Mouse (Mus musculus) natural killer cell, adult 2 months (primary cell): Measurements from ENCODE around the gene Jph2.

ENCODE experiments used
- DNase-seq, 2 experiments: peaks; one replicate each; pipeline ENCODE4 v3.0.0; 2022; ENCODE audit warnings: low spot score in 2 of 2

Gene Jph2

GRCm38 (mm10) chr2:163397905-163398304 lies at the start of gene Jph2:
Gene Jph2, minus strand, starts transcription at chr2:163397993.
- DNase-seq, result no peak

- no peak for DNase-seq
Observed at GRCm38 (mm10) chr2:163447375-163447774, 49.6 kb upstream of the Jph2 start.

- DNase-seq, result no peak
Observed at GRCm38 (mm10) chr2:163444017-163444416, 46.2 kb upstream of the Jph2 start.

- DNase-seq, result no peak
Observed at GRCm38 (mm10) chr2:163443543-163443942, 45.8 kb upstream of the Jph2 start.

- DNase-seq, result no peak
Observed at GRCm38 (mm10) chr2:163439488-163439887, 41.7 kb upstream of the Jph2 start.

- DNase-seq, result no peak
Observed at GRCm38 (mm10) chr2:163438619-163439451, 41.0 kb upstream of the Jph2 start.

- DNase-seq, result no peak
Observed at GRCm38 (mm10) chr2:163438246-163438618, 40.4 kb upstream of the Jph2 start, which contains the start of gene Gdap1l1. Gene Gdap1l1, plus strand, starts transcription at chr2:163438476.

DNA sequence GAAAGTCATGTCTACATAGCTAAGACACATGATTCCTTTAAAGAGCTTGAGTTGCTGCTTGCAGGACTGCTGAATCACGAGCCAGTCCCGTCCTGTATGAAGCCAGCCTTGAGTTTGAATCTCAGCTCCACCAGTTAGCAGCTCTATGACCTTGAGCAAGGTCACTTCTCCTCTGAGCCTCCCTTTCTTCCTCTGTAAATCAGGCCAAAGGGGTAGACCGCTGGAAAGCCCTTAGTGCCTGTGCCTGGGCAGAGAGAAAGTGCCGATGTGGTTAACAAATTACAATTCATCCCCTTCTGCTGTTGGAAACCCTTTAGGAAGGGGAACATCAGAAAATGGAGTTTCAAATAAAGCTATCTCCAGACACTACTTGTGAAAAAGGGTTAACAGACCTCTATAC lies 40.0 kb upstream of the Jph2 start:
- DNase-seq, result no peak

DNA sequence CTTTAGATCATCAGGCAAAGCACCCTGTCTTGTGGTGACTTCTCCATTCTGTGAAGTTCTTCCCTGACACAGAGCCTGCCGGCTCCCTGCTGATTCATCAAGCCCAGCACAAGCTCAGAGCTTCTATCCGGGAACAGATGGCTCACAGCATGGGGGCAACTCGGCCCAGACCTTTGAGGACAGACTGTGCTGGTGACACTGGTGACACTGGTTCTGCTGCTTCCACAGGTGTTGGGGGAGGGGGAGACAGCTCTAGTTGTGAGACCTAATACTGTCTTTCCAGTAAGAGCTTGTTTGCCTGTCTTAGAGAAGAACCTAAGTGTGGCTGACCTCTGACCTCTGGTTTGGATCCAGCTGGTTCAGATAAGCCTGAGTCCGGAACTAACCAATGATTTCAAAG lies 36.2 kb upstream of the Jph2 start:
- no peak for DNase-seq

- no peak for DNase-seq
Observed at GRCm38 (mm10) chr2:163431289-163431688, 33.5 kb upstream of the Jph2 start.

DNA sequence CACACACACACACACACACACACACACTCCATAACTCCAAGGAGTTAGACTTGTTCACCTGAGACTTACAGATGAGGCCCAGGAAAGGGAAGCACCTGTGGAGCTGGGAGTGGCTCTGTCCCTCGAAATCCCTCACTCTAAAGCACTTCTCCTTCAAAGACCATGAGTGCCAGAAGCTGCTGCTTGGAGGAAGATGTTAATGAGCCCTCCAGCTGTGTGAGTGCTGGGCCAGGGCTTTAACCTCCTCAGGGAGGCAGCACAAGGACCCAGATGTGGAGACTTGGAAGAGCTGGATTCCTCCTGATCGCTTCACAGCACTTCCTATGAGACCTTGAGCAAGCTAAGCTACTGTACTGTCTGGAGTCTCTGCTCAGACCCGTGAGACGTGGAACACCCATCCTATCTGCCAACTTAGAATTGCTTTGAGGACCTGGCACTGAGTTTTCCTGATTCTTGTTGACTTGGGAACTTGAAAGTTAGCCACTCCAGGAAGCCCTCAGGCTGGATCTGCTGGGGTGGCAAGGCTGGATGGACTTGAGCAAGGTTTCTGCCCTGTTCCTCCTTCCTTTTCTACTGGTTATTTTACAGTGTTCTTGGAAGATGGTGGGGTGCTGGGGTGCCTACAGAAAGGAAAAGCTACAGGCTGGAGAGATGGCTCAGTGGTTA lies 30.7 kb upstream of the Jph2 start:
- no peak for DNase-seq

DNA sequence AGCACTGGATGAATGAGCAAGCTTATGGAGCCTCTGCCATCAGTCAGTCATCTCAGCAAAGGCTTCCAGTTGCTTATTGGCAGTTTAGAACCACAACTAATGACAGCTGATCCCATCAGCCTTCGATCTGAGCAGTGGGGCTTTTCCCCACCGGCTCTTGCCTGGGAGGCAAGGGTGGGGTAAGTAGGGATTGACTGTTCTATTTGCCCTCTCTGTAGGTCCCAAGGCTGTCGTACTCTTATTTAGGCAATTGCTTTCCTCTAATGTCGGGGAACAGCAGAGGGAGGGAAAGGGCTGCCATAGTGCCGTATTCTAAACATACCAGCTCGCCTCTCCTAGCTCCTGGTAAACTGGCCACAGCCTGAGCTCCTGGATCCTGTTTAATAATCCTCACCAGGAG lies 26.8 kb upstream of the Jph2 start, which contains the start of gene Oser1:
TSS of gene Oser1 (minus strand) at position 101 of the 400 bp plus-strand sequence.
- DNase-seq, result no peak

DNA sequence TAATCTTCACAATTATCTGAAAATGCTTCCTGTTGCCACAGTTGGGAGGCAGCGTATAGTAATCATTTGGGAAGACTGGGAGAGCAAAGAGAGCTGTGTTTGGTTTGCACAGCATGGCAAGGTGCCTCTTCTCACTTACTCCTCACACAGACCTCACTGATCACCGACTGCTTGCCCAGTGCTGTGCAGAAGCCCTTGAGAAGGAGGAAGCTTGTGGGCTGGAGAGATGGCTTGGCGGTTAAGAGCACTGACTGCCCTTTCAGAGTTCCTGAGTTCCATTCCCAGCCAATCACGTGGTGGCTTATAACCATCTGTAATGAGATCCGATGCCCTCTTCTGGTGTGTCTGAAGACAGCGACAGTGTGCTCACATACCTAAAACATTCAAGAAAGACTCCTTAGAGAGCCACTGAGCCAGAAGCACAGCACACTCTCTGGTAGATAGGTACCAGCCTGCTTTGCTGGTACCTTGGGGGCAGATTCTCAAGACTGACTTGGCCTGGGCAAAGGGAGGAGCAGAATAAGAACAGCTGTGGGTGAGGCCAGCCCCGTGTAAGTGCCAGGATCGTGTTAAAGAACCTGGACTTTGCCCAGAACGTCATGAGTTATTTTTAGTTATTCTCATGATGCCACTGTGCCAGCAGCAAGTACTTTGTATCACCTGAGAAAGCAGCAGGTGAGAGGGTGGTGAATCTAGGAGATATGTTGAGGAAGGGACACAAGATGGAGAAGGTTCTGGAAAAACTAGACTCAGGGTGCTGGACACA lies 25.3 kb upstream of the Jph2 start:
- DNase-seq, result no peak

DNA sequence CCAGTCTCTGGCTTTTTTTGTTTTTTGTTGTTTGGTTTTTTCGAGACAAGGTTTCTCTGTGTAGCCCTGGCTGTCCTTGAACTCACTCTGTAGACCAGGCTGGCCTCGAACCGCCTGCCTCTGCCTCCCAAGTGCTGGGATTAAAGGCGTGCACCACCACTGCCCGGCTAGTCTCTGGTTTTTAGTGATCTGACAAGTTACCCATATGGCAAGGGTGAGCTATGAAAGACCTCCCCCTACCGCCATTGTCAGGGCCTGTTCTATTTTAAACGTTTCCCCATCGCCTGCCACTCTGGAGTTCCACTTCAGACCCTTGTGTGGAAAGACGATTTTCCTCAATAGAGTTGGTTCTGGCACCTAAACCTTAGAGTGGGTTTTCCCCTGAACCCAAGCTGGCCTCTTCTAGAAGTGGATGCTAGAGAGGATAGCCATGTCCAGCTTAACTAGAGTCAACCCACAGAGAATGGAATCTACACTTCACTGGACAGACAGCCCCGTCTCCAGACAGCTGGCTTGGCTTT lies 22.6 kb upstream of the Jph2 start:
- DNase-seq, result peak in 1 of 2 experiments; percentile 25

DNA sequence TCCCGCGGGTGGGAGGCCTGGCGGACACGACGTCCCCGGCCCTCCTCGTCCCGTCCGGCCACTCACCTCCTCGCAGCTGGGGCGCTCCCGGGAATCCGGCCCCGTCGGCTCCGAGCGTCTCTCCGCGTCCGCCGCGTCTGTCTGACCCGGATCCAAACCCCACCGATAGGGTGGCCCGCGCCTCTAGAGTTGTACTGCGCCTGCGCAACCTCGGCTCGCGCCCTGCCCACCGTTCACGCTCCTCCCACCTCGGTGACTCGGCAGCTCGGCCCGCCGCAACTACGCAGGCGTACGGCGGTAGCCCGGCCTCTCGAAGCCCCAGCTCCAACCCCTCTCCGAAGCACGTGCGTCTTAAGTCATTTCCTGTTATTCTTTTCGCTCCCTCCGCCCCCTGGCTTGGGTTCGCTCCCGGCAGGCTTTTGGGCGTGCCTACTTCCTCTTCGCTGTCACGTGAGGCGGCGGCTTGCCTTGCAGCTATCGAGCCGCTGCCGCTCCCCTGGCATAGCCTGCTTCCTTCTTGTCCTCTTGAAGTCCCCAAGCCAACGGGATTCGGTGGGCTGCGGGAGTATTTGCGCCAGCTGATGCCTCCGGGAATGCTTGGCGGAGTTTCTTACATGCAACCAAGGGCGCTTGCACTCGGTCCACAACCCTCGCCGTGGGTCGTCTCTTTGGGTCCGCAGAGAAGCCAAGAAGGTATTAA lies 21.7 kb upstream of the Jph2 start:
- DNase-seq, result peak; percentile 100

DNA sequence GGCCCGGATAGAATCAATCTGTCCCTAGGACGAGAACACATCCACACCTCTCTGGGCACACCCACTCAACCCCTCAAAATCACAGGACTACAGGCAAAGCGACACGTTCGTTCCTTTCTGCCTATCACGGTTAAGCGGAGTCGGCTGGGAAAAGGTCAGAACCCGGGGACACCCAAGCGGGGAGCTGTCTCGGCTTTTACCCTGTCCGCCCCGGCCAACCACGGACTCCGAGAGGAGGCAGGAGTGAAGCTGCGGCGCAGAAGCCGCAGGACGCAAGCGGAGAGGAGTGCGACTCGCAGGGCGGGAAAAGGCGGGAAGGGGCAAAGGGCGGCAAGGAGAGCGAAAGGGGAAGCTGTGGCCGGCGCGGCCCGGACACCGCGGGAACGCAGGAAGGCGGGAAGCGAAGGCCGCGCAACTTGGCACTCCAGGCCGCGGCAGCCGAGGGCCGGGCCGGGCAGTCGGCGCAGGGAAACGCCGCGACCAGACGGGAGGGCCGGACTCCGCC lies 21.1 kb upstream of the Jph2 start:
- DNase-seq, result peak in 1 of 2 experiments; percentile 34

DNA sequence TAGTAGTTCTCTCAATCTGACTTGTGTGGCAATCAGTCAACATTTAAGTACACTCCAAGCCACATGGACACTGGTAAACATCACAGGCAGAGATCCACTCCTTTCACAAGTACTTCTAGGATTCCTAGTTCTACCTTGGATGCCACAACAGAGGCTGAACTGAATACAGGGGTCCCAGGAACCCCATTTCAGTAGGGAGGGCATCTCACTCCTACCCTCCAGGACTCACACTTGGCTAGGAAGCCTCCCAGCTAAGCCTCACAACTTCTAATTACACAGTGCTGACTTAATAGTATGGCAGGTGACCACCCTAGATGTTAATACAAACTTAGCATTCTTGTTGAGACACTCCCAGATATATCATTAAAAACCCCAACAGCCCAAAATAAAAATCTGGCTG lies 20.0 kb upstream of the Jph2 start:
- DNase-seq, result no peak

DNA sequence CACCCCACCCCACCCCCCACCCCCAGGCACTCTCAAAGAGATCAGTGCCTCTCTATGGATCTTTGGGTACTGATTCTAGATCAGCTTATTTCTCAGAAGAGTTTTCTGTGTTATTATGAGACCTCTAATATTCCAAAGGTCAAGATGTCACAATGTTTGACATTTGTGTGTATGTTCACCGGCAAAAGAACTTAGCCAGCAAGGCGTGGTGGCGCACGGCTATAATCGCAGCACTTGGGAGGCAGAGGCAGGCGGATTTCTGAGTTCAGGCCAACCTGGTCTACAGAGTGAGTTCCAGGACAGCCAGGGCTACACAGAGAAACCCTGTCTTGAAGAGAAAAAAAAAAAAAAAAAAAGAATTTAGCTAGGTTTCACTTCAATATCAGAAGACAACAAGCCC lies 19.2 kb upstream of the Jph2 start:
- no peak for DNase-seq

DNA sequence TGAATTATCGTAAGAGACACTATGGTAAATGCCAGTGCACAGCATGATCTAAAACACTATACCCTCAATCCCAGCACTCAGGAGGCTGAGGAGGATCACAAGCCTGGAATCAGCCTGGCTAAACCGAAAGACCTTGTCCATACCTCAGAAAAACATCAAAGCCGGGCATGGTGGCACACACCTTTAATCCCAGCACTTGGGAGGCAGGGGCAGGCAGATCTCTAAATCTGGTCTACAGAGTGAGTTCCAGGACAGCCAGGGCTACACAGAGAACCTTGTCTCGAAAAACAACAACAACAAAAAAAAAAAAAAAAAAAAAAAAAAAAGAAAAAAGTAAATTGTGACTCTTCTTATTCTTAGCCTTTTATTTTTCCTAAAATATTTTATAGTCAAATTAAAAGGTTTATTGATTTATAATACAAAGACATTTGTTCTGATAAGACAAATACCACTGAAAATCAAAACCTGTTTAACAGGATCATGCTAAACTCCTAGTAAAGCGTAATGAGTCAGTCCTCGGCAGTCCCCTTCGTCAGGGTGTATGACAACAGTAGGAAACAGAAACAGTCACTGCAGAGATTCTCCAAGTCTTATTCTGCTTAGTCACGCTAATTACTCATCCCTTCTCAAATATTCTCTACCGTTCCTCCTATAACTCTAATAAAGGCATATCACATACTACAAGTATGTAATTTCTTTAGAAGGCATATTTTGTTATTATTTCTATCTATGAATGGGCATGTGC lies 15.2 kb upstream of the Jph2 start:
- DNase-seq, result no peak

GRCm38 (mm10) chr2:163412419-163412818 lies 14.6 kb upstream of the Jph2 start:
- DNase-seq, result no peak

- DNase-seq, result no peak
Observed at GRCm38 (mm10) chr2:163411840-163412239, 14.0 kb upstream of the Jph2 start.
